Mouse (Mus musculus): ENCODE data around the gene Dyrk3. TPM values are rescaled to one million over a fixed set of nuclear protein-coding genes. Genes with fewer than 3 reads are reported as not detected.

Dyrk3 gene
- total RNA-seq, 4 experiments from 2014 or later = not detected

DNA sequence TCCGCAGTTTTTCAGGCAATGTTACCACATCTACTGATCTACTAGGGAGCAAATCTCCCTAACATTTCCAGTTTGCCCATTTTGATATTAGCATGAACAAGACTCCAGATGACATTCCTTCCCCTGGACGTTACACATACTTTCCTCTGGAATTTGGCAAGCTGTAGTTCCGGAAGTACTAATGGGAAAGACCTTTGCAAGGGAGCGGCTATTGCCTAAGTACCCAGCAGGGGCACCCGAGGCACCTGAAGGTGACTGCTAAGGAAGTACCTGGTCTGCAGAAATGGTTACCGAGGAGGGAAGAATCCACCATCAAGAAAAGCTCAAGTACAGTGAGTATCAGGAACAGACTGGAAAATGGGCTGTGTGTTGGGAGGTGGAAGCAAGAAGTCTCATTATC, 25.6 kb downstream of the Dyrk3 start:
- DNase-seq (ENCODE audit: low spot score in 2 of 2) = no peak

DNA sequence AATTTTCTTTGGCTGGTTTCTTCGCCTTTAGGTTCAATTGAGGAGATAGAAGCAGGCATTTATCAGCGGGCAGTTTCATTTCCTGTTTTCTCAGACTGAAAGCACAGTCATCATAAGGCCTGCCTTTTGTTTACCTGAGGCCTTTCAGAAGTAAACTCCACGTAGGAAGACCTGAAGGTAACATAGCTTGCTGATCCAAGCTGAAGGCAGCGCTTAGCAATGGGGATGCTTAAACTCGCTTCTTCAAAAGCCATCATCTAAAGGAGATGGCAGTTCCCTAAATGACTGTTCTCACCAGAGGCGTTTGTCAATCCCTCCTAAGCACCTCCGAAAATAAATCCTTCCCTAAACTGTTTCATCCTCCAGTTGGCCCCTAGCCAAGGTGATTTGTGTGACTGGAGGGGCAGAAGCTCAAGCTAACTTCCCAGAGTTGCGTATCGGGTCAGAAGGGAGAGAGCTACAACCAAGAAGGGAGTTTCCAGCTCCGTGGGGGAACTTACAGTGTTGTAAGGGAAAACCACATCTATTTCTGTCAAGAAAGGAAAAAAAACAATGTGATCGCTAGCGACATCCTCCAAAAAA, 27.5 kb downstream of the Dyrk3 start:
- DNase-seq (ENCODE audit: low spot score in 2 of 2) = no peak

DNA sequence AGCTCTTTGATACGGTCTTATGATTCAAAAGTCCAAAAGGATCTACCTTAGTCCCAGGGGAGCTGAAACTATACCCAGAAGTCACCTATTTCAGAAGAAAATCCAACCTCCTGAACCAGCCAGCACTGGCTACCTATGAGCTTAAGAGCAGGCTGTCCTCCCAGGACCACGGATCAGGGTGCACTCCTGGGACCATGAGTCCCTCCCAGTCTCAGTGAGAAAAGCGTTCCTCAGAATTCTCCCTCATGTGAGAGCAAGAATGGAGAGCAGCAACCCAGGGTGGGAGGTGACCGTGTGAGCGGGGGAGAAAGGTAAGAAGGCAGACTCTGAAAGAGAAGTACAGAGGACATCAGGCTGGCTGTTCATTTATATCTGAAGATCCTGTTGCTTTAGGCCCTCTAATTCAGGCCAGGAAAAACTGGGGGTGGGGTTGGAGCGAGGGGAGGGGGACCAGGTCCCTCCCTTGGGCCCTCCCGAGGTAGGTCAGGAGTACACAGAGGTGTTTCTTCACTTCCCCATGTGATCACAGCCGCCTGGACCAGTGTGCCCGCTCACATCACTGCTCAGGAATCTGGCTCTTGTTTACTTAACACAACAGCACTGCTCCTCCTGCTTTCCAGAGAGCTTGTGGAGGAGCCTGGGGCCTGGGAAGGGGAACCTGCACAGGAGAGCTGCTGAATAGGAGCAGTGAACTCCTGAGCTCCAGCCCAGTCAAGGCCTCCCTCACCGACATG, 30.4 kb downstream of the Dyrk3 start:
- DNase-seq (ENCODE audit: low spot score in 2 of 2) = no peak

DNA sequence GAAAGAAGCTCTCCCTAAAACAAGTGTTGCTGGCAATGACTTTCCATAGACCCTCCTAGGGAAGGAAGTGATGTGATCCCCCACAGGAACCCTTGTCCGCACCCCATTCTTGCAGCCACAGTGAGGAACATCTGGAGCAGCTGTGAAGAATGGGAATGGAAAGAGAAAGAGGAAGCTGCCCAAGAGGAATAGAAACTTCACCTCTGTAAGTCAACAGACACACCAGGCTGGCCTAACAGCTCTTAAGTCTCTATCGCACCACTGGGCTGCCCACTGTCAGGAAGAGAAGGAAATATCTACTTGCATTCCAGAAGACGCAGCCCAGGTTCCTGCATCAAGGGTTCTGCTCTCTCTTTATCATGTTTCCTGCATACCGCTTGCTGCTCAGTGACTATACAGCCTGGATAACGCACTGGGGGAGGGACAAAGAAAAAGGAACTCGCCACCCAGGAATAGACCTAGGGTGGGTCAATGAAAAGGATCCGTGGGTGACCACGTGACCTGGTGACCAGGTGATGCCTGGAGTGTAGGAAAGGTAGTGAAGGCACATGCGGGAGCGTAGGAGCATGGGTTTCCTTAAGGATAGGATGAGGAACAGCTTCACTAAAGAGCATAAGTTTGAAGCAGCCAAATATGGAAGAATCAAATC, 34.2 kb downstream of the Dyrk3 start:
- DNase-seq (ENCODE audit: low spot score in 2 of 2) = no peak

DNA sequence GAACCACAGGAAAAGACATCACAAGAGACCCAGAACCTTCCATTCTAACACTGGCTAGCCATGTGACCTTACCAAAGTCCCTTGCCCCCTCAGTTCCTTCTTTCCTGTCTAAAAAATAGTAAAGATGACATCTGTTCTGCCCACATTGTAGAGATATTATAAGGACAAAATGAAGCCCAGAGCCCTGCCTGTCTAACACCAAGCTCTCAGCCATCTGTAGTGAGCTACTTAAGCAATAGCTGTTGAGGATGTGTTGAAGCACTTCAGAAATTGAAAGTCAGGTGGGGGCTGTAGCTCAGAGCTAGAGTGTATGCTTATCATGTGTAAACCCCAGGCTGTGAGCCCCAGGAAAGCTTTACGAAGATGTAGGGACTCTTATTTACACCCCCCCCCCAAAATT, 37.3 kb downstream of the Dyrk3 start:
- DNase-seq (ENCODE audit: low spot score in 2 of 2) = no peak

DNA sequence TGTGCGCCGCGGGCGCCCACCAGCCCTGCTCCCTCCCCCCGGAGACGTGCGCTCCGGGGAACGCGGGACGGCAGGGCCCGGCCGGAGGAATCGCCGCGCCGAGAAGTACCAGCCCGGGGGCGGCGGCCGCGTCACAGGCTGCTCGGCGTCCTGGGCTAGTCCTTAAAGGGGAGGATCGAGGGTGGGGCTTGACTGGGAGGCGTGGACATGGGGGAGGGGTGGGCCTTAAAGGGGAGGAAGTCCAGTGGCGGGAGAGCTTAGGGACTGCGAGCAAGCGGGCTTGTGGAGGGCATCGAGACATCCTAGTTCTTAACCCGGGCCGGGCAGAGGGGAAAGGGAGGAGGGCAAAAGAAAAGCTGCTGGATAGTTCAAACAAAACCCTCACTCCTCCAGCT, 40.4 kb downstream of the Dyrk3 start, which contains the start of gene Mapkapk2:
TSS of gene Mapkapk2 (minus strand) at position 127 of the 395 bp plus-strand sequence.
- peak; percentile 78 to 83 for DNase-seq (ENCODE audit: low spot score in 2 of 2)

DNA sequence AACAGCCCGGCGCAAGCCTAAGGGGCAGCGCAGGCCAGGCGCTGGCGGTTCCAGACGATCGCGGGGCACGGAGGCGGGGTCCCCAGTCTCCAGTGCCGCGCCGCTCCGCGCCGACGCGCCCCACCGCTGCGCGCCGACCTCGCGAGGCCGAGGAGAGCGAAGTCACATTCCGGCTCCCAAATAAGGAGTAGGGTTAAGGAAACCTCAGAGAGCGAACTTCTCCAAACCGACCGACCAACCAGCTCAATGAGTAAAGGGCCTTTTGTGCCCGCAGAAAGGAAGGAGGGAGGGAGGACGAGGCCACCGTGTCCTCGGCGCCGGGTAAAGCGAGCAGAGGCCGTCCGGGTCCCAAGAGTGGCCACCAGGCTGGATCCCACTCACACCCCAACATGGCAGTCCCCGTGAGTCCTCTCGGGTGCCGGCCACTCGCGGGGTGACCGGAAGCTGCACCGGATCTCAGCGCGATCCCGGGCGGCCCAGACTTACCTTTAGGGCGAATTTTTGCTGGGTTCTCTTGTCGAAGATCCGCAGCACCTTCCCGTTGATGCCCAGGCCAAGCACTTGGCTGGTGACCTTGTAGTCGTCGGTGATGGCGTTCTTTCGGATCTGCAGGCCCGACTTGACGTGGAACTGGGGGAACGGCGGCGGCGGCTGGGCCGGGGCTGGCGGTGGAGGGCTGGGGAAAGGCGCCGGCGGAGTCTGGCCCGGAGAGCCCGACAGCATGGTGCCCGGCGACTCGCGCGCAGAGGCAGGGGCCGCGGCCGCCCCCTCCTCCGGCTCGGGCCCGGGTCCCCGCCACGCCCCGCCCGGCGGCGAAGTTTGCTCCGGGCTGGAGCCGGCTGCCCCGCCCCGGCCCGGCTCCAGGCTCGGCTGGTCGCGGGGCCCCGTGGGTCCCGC, 41.1 kb downstream of the Dyrk3 start:
- peak; percentile 49 to 59 for DNase-seq (ENCODE audit: low spot score in 2 of 2)

DNA sequence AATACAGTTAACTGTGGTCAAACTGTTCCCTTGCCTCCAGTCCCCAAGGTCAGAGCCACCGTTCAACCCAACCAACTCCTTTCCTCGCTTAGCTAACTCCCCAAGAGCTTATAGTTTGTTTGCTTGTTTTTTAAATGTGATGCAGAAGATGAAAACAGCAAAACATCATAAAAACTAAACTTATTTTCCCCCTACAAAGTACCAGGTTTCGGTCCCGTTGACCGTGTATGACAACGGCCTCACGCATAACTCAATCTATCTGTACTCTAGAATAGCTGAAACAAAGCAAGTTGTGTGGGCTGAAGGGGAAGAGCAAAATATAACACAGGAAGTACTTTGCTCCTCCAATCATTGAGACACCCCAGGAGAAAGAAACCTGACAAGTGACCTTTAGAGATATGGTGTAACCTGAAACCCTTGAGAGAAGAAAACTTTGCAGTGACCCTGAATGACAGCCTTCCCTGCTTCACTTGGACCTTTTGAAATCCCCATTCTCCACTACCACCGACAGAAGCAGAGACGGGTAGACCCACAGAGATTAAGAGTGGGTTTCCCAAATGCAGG, 41.9 kb downstream of the Dyrk3 start:
- DNase-seq (ENCODE audit: low spot score in 2 of 2) = no peak

DNA sequence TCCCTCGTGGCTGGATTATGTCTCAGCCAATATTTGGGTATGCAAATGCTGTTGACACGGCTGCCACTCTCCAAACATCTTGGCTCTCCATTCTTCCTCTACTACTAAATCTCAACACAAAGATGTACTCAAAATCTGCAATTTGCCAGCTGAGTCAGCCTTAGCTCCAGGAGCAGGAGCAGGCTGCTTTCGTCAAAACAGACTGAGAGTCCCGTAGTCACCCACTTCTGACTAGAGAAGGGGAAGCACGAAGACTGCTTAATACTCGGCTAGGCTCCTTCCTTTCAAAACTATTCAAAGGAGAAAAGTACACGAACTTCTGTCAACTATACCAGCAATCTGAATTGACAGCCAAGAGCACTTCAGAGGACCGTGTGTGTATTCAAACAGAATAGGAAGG, 42.6 kb downstream of the Dyrk3 start:
- no peak for DNase-seq (ENCODE audit: low spot score in 2 of 2)

DNA sequence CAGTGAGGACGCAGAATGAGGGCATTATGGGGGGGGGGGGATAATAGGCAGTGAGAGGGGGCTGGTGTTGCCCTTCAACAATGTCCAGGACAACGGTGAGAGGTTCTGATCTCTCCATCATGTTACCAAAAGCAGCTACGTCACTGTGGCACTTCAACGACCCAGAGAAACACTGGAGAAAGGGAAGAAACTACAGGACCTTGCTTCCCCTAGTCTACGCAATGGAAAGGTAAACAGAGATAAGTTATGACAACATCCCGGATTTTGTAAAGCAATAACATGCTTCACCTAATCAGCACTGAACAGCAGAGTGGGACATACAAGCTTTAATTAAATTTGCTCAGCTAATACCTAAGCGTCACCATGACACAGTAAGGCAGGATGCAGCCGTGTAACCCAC, 44.3 kb downstream of the Dyrk3 start:
- DNase-seq (ENCODE audit: low spot score in 2 of 2) = no peak

DNA sequence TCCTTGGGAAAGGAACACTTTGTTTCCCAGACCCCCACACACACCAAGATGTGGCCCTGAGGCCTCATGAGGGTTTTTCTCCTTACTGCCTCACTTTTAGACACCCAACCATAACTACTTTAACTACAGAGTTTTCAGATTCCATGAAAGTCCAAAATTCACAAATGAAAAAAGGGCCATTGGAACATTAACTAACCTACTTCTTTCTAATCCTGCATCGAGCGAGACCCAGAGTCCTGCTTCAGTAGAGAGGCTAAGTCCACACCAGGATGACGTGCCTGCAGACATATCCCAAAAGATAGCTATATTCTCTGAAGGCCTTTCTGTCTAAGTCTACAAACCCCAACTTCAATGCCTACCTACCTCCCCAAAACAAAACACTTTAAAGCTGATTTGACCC, 45.3 kb downstream of the Dyrk3 start:
- DNase-seq (ENCODE audit: low spot score in 2 of 2) = no peak

DNA sequence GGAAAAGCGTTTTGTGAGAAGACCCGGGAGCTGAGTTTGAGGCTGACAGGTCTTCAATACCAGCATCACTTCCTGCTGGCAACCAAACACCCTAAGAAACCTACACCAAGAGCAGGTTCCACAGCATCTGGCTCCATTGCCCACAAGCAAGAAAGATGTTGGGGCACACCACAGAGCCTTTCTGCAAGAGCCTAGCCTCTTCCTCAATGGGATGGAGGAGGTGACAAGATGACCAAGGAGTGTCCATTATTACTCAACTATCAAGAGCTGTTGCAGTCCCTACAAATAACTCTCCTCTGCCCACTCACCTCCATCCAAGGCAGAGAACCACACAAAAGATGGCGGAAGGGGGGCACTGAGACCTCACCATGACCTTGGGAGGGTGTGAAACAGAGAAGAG, 46.0 kb downstream of the Dyrk3 start:
- DNase-seq (ENCODE audit: low spot score in 2 of 2) = no peak

DNA sequence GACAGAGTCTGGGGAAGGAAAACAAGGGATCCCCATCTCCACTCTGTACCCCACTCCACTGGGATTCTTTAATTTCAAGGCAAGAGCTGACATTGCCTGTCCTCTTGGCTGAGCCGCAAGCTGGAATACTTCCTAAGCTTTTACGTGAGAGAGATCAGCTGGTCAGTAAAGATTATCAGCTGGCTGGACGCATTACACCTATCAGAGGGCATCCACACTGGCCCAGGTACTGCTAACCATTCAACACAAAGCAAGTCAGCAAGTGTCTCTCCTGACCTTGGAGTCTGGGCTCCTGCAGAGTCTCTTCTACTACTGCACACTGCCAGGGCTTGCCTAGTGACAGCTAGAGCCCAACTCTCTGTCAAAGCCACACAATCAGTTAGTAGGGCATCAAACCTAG, 46.7 kb downstream of the Dyrk3 start:
- no peak for DNase-seq (ENCODE audit: low spot score in 2 of 2)

DNA sequence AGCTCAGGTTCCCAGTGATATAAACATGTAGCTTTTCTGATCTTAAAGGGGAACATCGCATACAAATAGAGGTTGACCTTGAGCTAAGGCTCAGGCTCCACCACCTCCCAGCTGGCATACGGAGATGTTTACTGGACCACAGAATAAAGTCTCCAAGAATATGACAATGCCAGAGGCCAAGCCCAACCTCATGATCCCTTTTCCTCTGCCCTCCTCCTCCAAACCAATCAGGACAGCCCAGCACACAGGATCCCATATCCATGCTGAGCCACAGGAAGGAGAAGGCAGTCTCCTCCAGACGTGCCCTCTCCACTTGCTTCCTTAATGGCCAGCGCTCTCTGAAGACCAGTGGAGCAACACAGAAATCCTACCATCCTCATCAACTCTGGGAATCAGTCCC, 47.3 kb downstream of the Dyrk3 start:
- no peak for DNase-seq (ENCODE audit: low spot score in 2 of 2)

DNA sequence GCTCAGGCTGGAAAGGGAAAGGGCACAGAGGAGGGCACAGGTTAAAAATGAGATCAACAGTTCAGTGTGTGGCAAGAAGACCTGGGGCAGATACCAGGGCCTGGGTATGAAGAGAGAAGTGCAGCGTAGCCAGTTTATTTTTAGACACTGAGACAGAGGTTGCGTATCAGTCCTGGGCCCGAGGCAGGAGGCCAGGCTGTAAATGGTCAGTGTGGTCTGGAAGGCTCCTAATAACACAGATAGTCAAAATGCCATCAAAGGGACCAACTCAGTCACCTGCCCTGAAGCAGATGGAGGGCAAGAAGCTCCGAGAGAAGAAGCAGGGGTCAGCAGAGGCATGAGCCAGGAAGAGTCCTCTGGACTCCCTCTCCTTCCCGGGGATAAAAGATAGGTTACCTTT, 47.9 kb downstream of the Dyrk3 start:
- DNase-seq (ENCODE audit: low spot score in 2 of 2) = peak; percentile 48 to 69

DNA sequence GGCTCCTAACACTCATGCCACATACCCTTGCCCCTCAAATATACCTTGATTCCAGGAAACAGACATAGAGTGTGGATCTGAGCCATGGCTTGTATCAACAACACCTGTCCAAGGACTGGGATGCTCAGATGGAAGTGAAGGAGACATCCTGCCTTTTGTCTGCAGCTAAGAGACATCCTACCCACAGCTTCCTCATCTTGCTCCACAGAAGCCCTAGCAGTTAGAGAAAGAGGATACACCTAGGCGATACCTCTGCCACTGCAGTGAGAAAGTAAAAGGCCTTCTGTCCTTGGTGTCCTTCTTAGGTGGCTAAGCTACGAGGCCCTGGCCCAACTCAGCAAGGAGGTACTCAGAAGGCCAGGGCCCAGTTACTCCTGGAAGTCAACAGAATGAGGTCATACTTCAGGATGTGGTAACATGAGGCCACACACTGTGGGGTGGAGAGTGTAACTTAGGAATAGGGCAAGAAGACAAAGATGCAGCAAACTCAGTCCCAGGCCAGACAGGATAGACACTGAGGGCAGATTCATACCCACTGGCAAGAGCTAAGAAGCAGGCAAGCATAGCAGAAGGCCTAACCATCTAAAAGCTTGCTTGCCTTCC, 48.5 kb downstream of the Dyrk3 start:
- peak; percentile 32 to 56 for DNase-seq (ENCODE audit: low spot score in 2 of 2)

DNA sequence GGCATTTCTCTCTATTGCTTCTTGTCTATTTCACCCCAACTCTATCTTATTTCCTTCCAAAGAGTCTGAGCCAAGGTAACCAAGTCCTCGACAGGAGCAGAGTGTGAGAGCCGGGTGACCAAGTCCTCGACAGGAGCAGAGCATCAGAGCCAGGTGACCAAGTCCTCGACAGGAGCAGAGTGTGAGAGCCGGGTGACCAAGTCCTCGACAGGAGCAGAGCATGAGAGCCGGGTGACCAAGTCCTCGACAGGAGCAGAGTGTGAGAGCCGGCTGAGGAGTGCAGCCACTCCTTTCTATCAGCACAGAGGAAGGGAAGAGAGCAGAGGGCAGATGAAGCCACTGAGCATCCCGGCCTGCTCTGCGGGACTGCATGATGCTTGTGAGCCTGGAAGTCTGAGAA, 49.6 kb downstream of the Dyrk3 start:
- DNase-seq (ENCODE audit: low spot score in 2 of 2) = no peak

DNA sequence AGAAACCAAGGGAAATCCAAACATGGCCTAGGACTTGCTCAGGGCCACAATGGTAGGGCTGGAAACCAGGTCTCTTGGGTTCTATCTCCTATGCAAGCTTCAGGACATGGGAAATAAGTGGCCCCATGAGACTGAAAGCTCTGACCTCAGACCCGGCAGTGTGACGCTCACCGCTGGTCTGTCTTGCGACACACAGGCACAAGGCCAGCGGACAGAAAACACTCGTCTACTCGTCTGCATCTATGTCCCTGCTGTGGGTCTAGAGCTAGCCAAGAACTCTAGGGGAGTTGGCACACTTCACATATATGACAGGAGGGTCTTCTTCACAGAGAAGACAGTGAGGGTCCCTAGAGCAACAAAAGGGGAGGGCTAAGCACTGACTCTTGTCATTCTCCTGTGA, 51.2 kb downstream of the Dyrk3 start:
- DNase-seq (ENCODE audit: low spot score in 2 of 2) = no peak

DNA sequence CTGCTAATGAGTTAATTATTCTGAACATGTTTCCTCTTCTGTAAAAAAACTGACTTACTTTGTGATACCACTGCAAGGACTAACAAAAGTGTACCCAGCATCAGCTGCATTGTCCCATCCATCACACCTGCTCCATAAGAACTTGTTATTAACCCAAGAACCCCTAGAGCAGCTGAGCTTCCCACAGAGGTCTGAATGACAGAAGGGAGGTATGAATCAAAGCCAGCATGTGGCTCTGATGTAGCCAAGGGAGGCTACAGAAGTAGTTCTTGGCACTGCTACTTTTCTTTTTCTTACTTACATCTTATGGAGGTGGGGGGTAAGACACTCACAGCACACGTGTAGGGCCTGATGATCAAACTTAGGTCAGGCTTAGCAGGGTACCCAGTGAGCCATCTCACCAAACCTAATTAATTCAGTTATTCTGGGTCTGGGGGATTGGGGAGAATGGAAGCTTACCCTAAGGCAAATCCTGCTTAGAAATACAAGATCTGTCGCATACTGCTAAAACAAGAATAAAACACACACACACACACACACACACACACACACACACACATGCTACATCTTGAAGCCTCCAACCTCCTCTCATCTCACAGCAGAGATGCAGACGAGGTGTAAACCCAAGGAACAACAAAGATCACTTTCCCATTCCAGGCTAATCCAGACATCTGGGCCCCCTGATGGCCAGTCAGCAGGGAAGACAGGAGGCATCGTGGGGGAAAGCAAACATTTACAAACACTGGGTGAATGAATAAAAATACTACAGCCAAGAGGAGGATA, 52.0 kb downstream of the Dyrk3 start:
- no peak for DNase-seq (ENCODE audit: low spot score in 2 of 2)

DNA sequence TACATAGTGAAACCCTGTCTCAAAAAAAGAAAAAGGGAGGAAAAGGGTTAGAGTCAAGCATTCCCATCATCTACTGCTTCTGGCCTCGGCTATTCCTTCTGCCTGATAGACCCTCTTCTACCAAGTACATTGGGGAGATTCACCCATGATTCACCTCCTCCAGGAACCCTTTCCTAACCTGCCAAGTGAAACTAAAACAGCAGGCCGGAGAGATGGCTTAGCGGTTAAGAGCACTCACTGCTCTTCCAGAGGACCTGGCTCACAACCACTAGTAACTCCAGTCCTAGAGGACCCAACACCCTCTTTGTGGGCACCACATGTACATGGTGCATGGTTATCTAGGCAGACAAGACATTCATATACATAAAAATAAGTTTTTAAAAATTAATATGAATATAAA, 52.9 kb downstream of the Dyrk3 start:
- no peak for DNase-seq (ENCODE audit: low spot score in 2 of 2)

Data from gastrocnemius, adult 8-10 months (tissue).